Mouse (Mus musculus) thymus, adult 2 months (tissue): ENCODE data around the gene Thra. TPM values are rescaled to one million over a fixed set of nuclear protein-coding genes. Genes with fewer than 3 reads are reported as not detected.

ENCODE experiments used
- DNase-seq: peaks from one replicate; pipeline ENCODE4 v3.0.0; 2021
- H3K27ac ChIP-seq: fragments of 200-500 bp; 2 replicates; pipeline ENCODE4 v1.5.1; 2012; ENCODE audit warnings: low read length, control low read depth; ENCODE audit not compliant: control insufficient read depth, insufficient read depth
- H3K27me3 ChIP-seq: fragments of 200-500 bp; 2 replicates; pipeline ENCODE4 v1.6.1; 2012; ENCODE audit warnings: mild to moderate bottlenecking, low read length, moderate library complexity, mixed read lengths; ENCODE audit not compliant: control insufficient read depth, insufficient read depth
- H3K36me3 ChIP-seq: fragments of 200-500 bp; 2 replicates; pipeline ENCODE4 v1.6.1; 2012; ENCODE audit warnings: mild to moderate bottlenecking, low read length, moderate library complexity; ENCODE audit not compliant: control insufficient read depth, insufficient read depth
- H3K4me1 ChIP-seq: fragments of 200-500 bp; replicated peaks from 2 replicates; pipeline ENCODE4 v1.6.1; 2012; ENCODE audit warnings: low read length; ENCODE audit not compliant: control insufficient read depth, insufficient read depth
- H3K4me3 ChIP-seq: fragments of 200-500 bp; 2 replicates; pipeline ENCODE4 v1.5.1; 2012; ENCODE audit warnings: mild to moderate bottlenecking, low read length, control low read depth, moderate library complexity; ENCODE audit not compliant: control insufficient read depth, insufficient read depth
- CTCF ChIP-seq: fragments of 200-500 bp; IDR thresholded peaks from 2 replicates; pipeline ENCODE4 v1.5.1; 2012; ENCODE audit warnings: mild to moderate bottlenecking, control low read depth, low read length, moderate library complexity, borderline replicate concordance; ENCODE audit not compliant: control insufficient read depth, poor library complexity, insufficient read depth; ENCODE audit errors: extremely low read depth
- POLR2A ChIP-seq: fragments of 200-500 bp; IDR thresholded peaks from 2 replicates; pipeline ENCODE4 v1.6.1; 2012; ENCODE audit warnings: mild to moderate bottlenecking, low read length, control low read depth, moderate library complexity; ENCODE audit not compliant: control insufficient read depth, poor library complexity, insufficient read depth; ENCODE audit errors: extremely low read depth
- whole genome bisulfite sequencing: fragments of 180-500 bp; shearing (Covaris S2); methylation state at CpG from one replicate; pipeline ENCODE4 v1.1.7; 2018; 5-methylcytosine and 5-hydroxymethylcytosine counted together
- polyA plus RNA-seq: library from polyadenylated mRNA; depleted of rRNA; stranded (reverse); fragments of >200 nt; gene quantifications from 2 replicates; pipeline ENCODE4 v1.2.3, GENCODE M21; 2012

The Thra gene
- polyA plus RNA-seq, 1 experiment = 36.8 TPM

DNA sequence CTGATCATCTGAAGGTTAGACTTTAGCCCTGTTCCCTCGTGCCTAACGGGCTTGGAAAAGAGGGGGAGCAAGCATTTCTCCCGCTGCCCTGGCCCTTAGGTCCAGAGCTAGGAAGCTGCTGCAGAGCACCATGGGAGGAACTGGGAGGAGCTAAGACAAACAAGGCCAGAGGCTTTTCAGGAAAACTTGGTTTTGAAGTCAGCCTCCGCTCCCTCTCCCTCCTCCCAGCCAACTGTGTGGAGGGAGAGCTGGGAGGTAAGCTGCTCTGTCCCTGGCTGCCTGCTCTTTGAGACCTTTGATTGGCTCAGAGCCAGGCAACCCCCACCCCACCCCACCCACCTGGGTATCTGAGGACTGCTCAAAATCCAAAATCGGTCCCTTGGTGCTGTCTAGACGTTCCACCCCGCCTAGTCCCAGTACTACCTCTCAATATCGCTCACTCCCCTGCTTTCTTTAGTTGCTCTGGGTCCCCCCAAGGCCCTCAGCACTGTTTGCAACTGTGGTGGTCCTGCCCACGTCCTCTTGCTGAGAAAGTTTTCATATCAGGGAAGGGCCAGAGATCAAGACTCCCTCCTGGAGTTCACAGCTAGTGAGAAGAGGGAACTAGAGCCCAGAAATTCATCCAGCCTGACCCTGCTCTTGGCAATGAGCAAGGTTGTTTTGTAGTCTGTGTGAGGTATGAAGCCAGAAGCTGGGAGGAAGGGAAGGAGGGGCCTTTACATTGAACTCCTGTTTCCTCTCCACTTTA, 36.6 kb downstream of the Thra start:
- no peak for DNase-seq
- H3K27ac ChIP-seq = no peak overlapping the region
- 37% methylated on average over 9 of the region's 9 CpGs for WGBS
- no peaks in the 10 kb centered on the region for H3K36me3 ChIP-seq
- no peak overlapping the region for H3K4me3 ChIP-seq
- peaks cover 32% of the 10 kb centered on the region for H3K4me1 ChIP-seq
- TF ChIP-seq POLR2A = no peak
- no peak for TF ChIP-seq CTCF
- no peaks in the 10 kb centered on the region for H3K27me3 ChIP-seq

GRCm38 (mm10) chr11:98777888-98778287, 37.5 kb downstream of the Thra start:
- no peaks in the 10 kb centered on the region for H3K27me3 ChIP-seq
- no peak overlapping the region for H3K27ac ChIP-seq
- no peak for DNase-seq
- H3K4me1 ChIP-seq = peaks cover 40% of the 10 kb centered on the region
- no peak for TF ChIP-seq CTCF
- TF ChIP-seq POLR2A = no peak
- no peak overlapping the region for H3K4me3 ChIP-seq
- no peaks in the 10 kb centered on the region for H3K36me3 ChIP-seq

- no peak for DNase-seq
- peaks cover 38% of the 10 kb centered on the region for H3K4me1 ChIP-seq
- H3K27ac ChIP-seq = no peak overlapping the region
- no peaks in the 10 kb centered on the region for H3K36me3 ChIP-seq
- H3K4me3 ChIP-seq = no peak overlapping the region
- no peaks in the 10 kb centered on the region for H3K27me3 ChIP-seq
- TF ChIP-seq CTCF = no peak
- no peak for TF ChIP-seq POLR2A
- 69% methylated on average over 13 of the region's 14 CpGs for WGBS
Measured at GRCm38 (mm10) chr11:98781851-98782512, 41.5 kb downstream of the Thra start.

- peak overlapping the region; percentile 28; the same call in 1 of the 2 replicates for H3K27ac ChIP-seq
- DNase-seq = no peak
- peak overlapping the region; percentile 45 for H3K4me3 ChIP-seq
- H3K4me1 ChIP-seq = peaks cover 36% of the 10 kb centered on the region
- TF ChIP-seq CTCF (no peak), POLR2A (no peak)
- H3K36me3 ChIP-seq = no peaks in the 10 kb centered on the region
- 10% methylated on average over 17 of the region's 17 CpGs for WGBS
- no peaks in the 10 kb centered on the region for H3K27me3 ChIP-seq
Measured at GRCm38 (mm10) chr11:98782651-98783235, 42.3 kb downstream of the Thra start.

DNA sequence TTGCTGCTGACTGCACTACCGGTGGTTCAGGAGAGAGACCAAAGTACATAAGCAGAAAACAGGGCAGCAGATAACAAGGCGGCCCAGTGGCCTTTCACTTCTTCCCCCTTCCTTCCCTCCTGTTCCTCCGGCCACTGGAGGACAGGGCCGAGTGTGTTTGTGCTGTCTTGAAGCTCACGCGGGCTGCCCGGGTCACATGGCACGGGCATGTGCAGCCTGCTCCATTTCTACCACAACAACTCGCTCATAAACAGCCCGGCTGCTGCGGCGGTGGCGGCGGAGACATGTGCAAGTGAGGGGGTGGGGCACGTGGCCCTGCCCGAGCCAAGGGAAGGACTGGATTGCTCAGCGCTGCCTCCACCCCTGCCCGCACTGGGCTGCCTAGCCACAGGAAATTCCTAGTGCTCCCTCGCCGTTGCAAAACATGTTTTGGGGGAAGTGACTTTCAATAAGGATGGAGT, 42.8 kb downstream of the Thra start:
- peak; percentile 81 for DNase-seq
- Histone ChIP-seq H3K4me1 (peaks cover 38% of the 10 kb centered on the region), H3K27me3 (no peaks in the 10 kb centered on the region), H3K27ac (peak overlapping the region; percentile 28; the same call in 1 of the 2 replicates), H3K4me3 (peak overlapping the region; percentile 45), H3K36me3 (no peaks in the 10 kb centered on the region)
- TF ChIP-seq POLR2A = no peak
- TF ChIP-seq CTCF = no peak
- 1% methylated on average over 20 of the region's 20 CpGs for WGBS

DNA sequence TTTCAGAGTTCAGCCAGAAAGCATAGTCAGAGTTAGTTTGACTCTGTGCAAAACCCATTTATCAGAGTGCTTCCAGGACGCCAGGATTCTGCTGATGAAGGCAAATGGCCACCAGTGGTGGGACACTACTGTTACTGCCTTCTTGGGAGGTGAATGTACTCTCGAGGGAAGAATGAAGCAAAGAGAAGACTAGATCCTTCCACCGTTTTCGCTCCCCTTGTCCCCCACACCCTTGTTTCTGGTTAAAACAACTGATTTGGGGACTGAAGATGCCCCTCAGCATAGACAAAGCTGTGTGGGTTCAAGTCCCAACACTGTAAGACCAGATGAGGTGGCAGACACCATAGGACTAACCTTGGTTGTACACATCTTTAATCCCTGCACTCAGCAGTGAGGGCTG, 43.7 kb downstream of the Thra start:
- Histone ChIP-seq H3K27ac (no peak overlapping the region), H3K36me3 (no peaks in the 10 kb centered on the region), H3K4me3 (no peak overlapping the region), H3K27me3 (no peaks in the 10 kb centered on the region), H3K4me1 (peaks cover 40% of the 10 kb centered on the region)
- 88% methylated on average over 4 of the region's 4 CpGs for WGBS
- TF ChIP-seq CTCF (no peak), POLR2A (no peak)
- DNase-seq = no peak
